Mouse (Mus musculus) heart, embryonic 10.5 days (tissue): ENCODE measurements around the gene Tmem94. TPM values are rescaled to one million over a fixed set of nuclear protein-coding genes. Genes with fewer than 3 reads are reported as not detected.

ENCODE experiments used
- DNase-seq: peaks from one replicate; pipeline ENCODE4 v3.0.0-alpha.2; 2017; ENCODE audit warnings: low spot score
- H3K27ac ChIP-seq: fragments of 300-500 bp; sonication (generic); 2 replicates; pipeline ENCODE4 v1.5.1; 2016; ENCODE audit warnings: mild to moderate bottlenecking
- H3K27me3 ChIP-seq: fragments of 300-500 bp; sonication (generic); 2 replicates; pipeline ENCODE4 v1.6.1; 2016; ENCODE audit warnings: mild to moderate bottlenecking; ENCODE audit not compliant: poor library complexity, insufficient read depth, severe bottlenecking
- H3K36me3 ChIP-seq: fragments of 300-500 bp; sonication (generic); 2 replicates; pipeline ENCODE4 v1.6.1; 2016; ENCODE audit warnings: mild to moderate bottlenecking, moderate library complexity
- H3K4me1 ChIP-seq: fragments of 300-500 bp; sonication (generic); 2 replicates; pipeline ENCODE4 v1.6.1; 2016; ENCODE audit warnings: mild to moderate bottlenecking
- H3K4me3 ChIP-seq: fragments of 300-500 bp; sonication (generic); 2 replicates; pipeline ENCODE4 v1.5.1; 2016; ENCODE audit warnings: mild to moderate bottlenecking, moderate library complexity
- H3K9me3 ChIP-seq: fragments of 300-500 bp; sonication (generic); 2 replicates; pipeline ENCODE4 v1.6.1; 2016; ENCODE audit warnings: mild to moderate bottlenecking, moderate library complexity
- WGBS: fragments of 180-500 bp; shearing (Covaris S2); methylation state at CpG from one replicate; pipeline ENCODE4 v1.1.7; 2016; 5-methylcytosine and 5-hydroxymethylcytosine counted together
- polyA plus RNA-seq: library from polyadenylated mRNA; unstranded; fragments of >200 nt; fragmentation: Nextera tagmentation; extraction: Ambion mirVana; gene quantifications from 2 replicates; pipeline ENCODE4 v1.2.1, GENCODE M21; 2016

Gene Tmem94
- polyA plus RNA-seq, 1 experiment from 2014 or later = 35.0 TPM

DNA sequence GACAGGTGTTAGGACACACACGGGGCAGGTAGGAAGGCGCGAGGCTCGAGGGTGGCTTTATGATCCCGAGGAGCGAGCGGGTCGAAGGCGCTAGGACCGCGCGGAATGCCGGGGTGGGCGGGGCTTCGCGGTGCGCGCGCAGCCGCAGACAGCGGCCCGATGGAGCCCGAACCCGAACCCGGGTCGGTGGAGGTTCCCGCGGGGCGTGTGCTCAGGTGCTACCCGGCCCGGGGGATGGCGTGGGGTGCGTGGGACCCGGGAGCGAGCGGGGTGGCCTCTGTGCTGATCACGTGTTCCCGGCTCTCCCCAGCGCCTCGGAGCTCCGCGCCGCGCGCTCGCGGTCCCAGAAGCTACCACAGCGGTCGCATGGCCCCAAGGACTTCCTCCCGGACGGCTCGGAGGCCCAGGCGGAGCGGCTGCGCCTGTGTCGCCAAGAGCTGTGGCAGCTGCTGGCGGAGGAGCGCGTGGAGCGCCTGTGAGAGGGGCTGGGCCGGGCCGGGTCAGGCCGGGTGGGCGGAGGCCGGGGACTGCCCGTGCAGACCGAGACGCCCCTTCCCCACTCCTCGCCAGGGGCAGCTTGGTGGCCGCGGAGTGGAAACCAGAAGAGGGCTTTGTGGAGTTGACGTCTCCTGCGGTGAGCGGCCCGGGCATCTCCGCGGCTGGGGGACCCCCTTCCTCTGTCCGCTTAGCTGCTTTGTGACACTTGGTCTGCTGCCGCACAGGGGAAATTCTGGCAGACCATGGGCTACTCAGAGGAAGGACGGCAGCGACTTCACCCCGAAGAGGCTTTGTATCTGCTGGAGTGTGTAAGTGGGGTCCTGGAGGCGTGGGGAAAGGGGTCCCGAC lies 49.6 kb downstream of the Tmem94 start, which contains the start of gene Tsen54:
Gene Tsen54 (plus strand): TSS at position 120 of the 846 bp plus-strand sequence.
- Histone ChIP-seq H3K9me3 (no peaks in the 10 kb centered on the region), H3K27me3 (no peaks in the 10 kb centered on the region), H3K4me3 (peak within 1 kb of the TSS; percentile 95), H3K27ac (peak within 1 kb of the TSS; percentile 93), H3K4me1 (peaks cover 52% of the 10 kb centered on the region), H3K36me3 (peaks cover 55% of the 10 kb centered on the region)
- peak; percentile 93 for DNase-seq
- under 1% methylated on average over 82 of the region's 84 CpGs for WGBS

DNA sequence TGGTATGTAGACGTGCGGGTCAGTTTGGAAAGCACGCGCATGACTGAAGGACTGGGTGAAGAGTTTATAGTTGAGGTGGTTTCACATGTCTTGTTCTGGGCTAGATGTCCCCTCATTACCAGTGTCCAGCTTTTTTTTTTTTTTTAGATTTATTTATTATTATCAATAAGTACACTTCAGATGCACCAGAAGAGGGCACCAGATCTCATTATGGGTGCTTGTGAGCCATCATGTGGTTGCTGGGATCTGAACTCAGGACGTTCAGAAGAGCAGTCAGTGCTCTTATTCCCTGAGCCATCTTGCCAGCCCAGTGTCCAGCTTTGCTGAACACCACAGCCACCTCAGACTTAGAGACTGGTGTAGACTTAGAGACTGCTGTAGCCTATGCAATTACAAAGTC lies 52.1 kb downstream of the Tmem94 start:
- no peak for DNase-seq
- Histone ChIP-seq H3K27ac (no peak overlapping the region), H3K9me3 (no peaks in the 10 kb centered on the region), H3K4me3 (no peak overlapping the region), H3K4me1 (peaks cover 31% of the 10 kb centered on the region), H3K36me3 (peaks cover 56% of the 10 kb centered on the region), H3K27me3 (no peaks in the 10 kb centered on the region)
- WGBS = 86% methylated on average over 5 of the region's 5 CpGs

DNA sequence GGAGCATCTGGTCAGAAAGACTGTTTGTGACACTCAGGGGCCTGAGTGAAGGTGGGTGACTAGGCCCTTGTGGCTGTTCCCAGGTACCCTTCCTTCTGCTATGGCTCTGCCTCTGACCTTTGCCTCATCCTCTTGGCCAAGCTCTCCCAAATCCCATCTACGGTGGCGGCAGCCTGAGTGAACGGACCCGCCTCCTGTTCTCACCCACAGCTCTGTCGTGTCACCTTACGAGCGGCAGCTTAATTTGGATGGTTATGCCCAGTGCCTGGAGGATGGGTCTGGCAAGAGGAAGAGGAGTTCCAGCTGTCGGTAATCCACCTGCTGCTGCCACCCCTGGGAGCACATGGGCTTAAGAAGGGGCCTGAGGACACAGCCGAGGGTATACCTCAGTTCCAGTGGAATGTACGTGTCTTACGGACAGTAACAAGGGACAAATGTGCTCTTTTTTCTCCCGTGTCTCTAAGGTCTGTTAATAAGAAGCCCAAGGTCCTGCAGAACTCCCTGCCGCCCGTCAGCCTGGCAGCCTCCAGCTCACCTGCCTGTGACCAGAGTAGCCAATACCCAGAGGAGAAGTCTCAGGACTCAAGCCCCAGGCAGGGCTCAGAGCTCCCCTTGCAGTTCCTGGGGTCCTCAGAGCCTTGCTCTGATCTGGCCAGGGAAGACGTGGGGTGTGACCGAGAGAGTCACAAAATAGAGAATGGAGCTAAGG lies 54.8 kb downstream of the Tmem94 start:
- Histone ChIP-seq H3K27me3 (peaks cover 3% of the 10 kb centered on the region; the same call in 1 of the 2 replicates), H3K27ac (no peak overlapping the region), H3K9me3 (no peaks in the 10 kb centered on the region), H3K4me3 (no peak overlapping the region), H3K36me3 (peaks cover 62% of the 10 kb centered on the region), H3K4me1 (peaks cover 36% of the 10 kb centered on the region)
- WGBS = 84% methylated on average over 16 of the region's 16 CpGs
- DNase-seq = no peak

DNA sequence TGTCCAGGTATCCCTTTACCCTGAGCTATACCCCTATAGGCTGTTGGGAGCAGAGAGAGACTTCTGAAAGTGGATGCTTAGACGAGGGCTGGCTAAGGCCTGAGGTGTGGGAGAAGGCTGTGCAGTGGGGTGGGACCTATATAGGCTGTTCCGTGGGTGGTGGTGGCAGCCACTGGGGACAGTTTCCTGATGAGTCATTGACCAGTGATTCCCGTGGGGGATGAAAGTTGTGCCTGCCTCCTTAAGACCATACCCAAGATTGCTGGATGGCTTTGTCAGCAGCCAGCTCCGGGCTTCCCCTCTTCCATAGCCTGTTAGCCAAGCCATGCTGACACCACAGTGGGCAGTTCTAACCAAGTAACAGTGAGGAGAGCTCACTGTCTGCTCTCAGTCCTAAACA lies 55.8 kb downstream of the Tmem94 start:
- H3K4me1 ChIP-seq = peaks cover 29% of the 10 kb centered on the region
- no peak for DNase-seq
- H3K9me3 ChIP-seq = no peaks in the 10 kb centered on the region
- H3K36me3 ChIP-seq = peaks cover 61% of the 10 kb centered on the region
- peaks cover 3% of the 10 kb centered on the region; the same call in 1 of the 2 replicates for H3K27me3 ChIP-seq
- no peak overlapping the region for H3K27ac ChIP-seq
- 55% methylated on average over 4 of the region's 4 CpGs for WGBS
- H3K4me3 ChIP-seq = no peak overlapping the region

DNA sequence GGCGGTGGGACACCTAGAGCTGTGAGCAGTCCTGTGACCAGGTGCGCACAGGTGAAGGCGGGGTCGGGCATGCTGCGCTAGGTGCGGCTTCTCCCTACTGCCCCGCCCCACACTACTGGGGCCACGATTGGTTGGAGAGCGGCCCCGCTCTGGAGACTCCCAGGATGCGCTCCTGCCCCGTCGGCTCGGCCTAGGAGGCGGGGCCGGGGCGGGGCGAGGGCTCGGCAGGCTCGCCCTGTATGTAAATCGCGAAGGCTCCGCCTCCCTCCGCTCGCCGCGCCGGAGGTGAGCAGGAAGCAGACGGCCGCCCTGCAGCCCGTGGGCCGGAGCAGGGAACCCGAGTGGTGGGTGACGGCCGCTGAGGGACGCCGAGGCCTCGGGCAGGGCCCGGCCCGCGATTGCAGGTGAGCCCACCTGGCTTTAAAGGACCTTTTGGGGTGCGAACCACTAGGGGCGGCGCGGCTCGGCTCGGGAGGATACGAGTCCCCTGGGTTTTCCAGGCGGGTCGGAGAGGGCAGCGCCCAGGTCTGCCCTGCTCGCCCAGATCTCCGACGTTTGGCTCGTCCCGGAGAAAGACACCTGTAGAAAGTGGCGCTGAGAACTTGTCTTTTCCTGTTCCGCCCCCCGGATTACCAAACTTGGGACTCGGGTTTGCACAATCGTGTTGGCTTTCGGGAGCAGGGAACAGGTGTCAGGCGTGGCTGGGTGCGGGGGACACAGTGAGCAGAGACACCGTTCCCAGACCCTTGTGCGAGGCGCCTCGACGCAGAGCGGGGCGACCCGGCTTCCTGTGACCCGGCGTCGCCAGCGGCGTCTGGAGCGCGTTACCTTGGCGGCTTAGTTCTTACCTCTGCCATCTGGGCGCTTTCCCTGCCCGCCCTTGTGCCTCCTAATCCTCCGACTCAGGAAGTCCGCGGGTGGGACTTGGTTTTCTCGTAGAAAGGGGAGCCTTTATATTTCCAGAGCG lies 58.8 kb downstream of the Tmem94 start, which contains the start of gene Llgl2:
Gene Llgl2 (plus strand): TSS at position 276 of the 967 bp plus-strand sequence.
- Histone ChIP-seq H3K9me3 (no peaks in the 10 kb centered on the region), H3K4me3 (peak within 1 kb of the TSS; percentile 87), H3K27ac (peak within 1 kb of the TSS; percentile 90), H3K27me3 (peaks cover 3% of the 10 kb centered on the region; the same call in 1 of the 2 replicates), H3K4me1 (peaks cover 56% of the 10 kb centered on the region), H3K36me3 (peaks cover 34% of the 10 kb centered on the region)
- DNase-seq = peak; percentile 96
- WGBS = under 1% methylated on average over 87 of the region's 87 CpGs

DNA sequence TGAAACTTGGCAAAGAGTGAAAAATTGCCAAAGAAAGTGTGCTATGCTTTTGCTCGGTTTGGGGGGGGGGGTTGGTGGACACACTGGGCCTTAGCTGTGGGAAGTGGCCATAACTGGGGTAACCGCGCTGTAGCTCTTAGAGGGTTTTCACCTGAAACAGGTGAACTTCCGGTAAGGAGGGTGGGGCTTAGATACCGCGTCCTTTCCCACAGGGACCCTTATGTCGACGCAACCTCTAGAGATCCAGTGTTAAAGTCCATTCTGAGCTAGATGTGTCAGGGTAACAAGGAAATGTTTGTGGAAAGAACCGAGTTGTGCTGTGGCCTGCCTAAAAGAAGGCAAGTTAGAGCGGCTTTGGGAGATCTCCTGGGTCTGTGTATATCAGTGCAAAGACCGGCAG lies 59.6 kb downstream of the Tmem94 start:
- Histone ChIP-seq H3K36me3 (peaks cover 31% of the 10 kb centered on the region), H3K27me3 (peaks cover 3% of the 10 kb centered on the region; the same call in 1 of the 2 replicates), H3K4me3 (peak overlapping the region; percentile 87), H3K27ac (peak overlapping the region; percentile 90), H3K4me1 (peaks cover 64% of the 10 kb centered on the region), H3K9me3 (no peaks in the 10 kb centered on the region)
- DNase-seq = no peak
- 9% methylated on average over 11 of the region's 11 CpGs for WGBS

DNA sequence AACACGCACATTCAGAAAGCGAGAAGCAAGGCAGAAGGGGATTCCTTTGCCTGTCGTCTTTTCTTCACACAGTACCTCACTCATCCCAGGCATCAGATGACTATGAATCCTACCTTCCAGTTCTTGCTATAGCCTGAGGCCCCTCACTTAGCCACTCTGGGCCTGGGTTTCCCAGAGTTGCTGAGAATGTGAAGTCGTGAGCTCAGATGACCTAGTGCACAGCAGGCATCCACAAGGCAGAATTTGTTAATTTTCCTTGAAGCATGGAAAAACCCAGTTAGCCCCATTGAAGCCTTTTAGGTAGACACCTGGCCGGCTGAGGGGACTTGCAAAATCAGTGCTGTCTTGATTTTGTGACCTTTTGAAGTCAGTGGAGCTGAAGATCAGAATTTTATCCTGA lies 61.3 kb downstream of the Tmem94 start:
- Histone ChIP-seq H3K27ac (peak overlapping the region; percentile 32; the same call in 1 of the 2 replicates), H3K4me1 (peaks cover 76% of the 10 kb centered on the region), H3K4me3 (no peak overlapping the region), H3K9me3 (no peaks in the 10 kb centered on the region), H3K27me3 (peaks cover 3% of the 10 kb centered on the region; the same call in 1 of the 2 replicates), H3K36me3 (peaks cover 14% of the 10 kb centered on the region)
- WGBS = 54% methylated on average over 5 of the region's 5 CpGs
- DNase-seq = no peak

DNA sequence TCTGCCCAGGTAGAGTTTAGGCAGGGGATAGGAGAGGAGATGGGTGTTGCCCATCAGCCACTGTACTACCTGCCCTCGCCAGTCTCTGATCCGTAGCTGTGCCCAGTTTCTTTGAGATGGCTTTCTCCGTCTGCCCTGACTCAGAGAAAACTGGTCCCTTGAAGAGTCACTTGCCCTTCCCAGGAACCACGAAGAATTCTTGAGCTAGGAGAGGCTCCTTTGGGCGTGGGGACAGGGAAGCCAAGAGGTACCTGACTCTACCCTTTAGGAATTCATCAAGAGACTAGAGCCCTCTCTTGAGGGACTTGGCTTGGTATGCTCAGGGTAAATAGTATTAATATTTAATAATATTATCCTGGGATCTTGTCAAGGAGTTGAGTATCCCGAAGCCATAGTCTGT lies 62.4 kb downstream of the Tmem94 start:
- Histone ChIP-seq H3K4me1 (peaks cover 87% of the 10 kb centered on the region), H3K4me3 (0 out of 2 replicates have a peak overlapping the region, but pooled peaks have one; percentile 1), H3K9me3 (no peaks in the 10 kb centered on the region)

DNA sequence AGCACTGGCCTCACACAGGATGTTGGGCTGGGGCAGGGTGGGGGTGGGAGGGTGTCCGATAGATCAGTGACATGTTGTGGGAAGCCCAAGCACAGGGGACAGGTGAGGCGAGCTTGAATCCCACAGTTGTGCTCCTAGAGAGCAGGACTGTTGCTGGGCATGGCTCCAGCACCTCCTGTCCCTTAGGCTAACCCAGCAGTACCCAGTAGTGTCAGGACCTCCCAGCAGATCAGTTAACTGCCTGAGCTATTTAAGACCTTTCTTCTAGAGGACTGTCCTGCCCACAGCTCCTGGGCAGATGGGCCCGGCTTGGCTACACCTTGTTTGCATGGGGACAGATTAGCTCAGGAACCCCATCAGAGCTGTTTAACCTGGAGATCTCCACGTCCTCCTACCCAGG lies 63.8 kb downstream of the Tmem94 start:
- Histone ChIP-seq H3K4me1 (peaks cover 89% of the 10 kb centered on the region), H3K36me3 (no peaks in the 10 kb centered on the region), H3K9me3 (no peaks in the 10 kb centered on the region), H3K4me3 (0 out of 2 replicates have a peak overlapping the region, but pooled peaks have one; percentile 7), H3K27me3 (0 out of 2 replicates have a peak, but pooled peaks cover 3% of the 10 kb centered on the region), H3K27ac (peak overlapping the region; percentile 93)
- 50% methylated on average over 4 of the region's 4 CpGs for WGBS
- no peak for DNase-seq

More for the DNA sequence above, 62.4 kb downstream of the Tmem94 start:
- no peak for DNase-seq
- H3K27me3 ChIP-seq = peaks cover 3% of the 10 kb centered on the region; the same call in 1 of the 2 replicates
- 80% methylated on average over 6 of the region's 6 CpGs for WGBS
- peak overlapping the region; percentile 32; the same call in 1 of the 2 replicates for H3K27ac ChIP-seq
- H3K36me3 ChIP-seq = peaks cover 3% of the 10 kb centered on the region

DNA sequence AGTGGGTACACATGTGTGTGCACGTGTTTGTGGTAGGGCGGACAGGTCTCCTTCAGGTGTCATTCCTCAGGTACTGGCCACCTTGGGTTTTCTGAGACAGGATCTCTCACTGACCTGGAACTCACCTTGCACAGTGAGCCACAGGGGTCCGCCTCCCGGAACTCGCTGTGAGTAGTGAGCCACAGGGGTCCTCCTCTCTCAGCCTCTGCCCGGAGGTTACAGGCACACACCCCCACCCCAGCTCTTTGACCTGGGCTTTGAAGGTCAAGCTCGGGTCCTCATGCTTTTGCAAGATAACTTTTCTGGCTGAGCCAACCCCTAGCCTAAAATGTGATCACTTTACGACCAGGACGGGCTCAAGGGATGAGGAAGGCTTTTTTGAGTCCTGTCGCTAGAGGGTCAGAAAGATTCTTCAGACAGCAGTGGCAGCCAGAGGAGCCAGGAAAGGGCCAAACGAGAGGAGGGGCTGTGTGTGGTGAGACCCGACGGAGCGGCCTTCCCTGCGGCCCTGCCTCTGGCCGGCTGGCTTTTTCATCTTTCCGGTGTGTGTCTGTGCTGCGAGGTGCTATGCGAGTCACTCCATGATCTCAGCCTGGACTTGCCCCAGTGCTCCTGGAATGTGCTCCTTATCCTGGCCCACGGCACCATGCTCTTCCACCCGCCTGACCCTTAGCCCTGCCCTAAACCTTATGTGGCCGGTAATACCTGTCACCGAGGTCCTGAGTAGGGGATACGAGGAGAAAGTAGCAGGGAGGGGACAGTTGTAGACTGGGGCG lies 65.5 kb downstream of the Tmem94 start:
- H3K27ac ChIP-seq = peak overlapping the region; percentile 93
- H3K4me1 ChIP-seq = peaks cover 94% of the 10 kb centered on the region
- H3K27me3 ChIP-seq = no peaks in the 10 kb centered on the region
- H3K36me3 ChIP-seq = no peaks in the 10 kb centered on the region
- no peaks in the 10 kb centered on the region for H3K9me3 ChIP-seq
- peak overlapping the region; percentile 45 for H3K4me3 ChIP-seq
- no peak for DNase-seq
- WGBS = 11% methylated on average over 25 of the region's 25 CpGs

DNA sequence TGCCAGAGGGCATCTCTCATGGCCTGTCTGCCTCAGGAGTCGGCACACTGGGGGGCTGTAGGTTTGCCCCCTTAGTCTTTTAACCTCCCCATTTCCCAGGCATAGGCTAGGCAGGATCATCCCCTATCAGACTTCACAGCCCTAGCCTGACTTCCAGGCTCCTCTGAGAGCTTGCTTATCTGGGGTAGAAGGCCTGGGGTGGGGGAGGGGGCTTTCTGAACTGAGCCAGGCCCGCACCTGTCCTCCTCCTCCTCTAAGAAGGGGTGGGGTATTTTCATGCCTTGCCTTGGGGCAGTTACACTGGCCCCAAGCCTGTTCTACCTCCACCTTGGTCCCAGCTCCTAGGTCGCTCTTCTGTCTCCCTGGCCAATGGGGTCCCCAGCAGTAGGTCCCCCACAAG lies 66.3 kb downstream of the Tmem94 start:
- Histone ChIP-seq H3K27ac (peak overlapping the region; percentile 93), H3K9me3 (no peaks in the 10 kb centered on the region), H3K4me1 (peaks cover 99% of the 10 kb centered on the region), H3K27me3 (no peaks in the 10 kb centered on the region), H3K4me3 (peak overlapping the region; percentile 45), H3K36me3 (no peaks in the 10 kb centered on the region)
- DNase-seq = peak; percentile 89
- WGBS = 23% methylated on average over 3 of the region's 3 CpGs
